Mouse (Mus musculus): ENCODE measurements around the gene Stx5a.
"Not testable (repeated sequence)": the region's sequence is repeated elsewhere in the genome, so short reads cannot be mapped to it uniquely, and the experiment has no call there.

Stx5a gene

GRCm38 (mm10) chr19:8716767-8717475 is 24.3 kb upstream of the Stx5a start:
- DNase-seq = no peak

- DNase-seq = peak; percentile 68
Measured at GRCm38 (mm10) chr19:8718357-8718756, 22.9 kb upstream of the Stx5a start.

- DNase-seq = not testable (repeated sequence)
Measured at GRCm38 (mm10) chr19:8719037-8719436, 22.2 kb upstream of the Stx5a start.

- no peak for DNase-seq
Measured at GRCm38 (mm10) chr19:8721378-8721777, 19.8 kb upstream of the Stx5a start.

GRCm38 (mm10) chr19:8722021-8722420 is 19.2 kb upstream of the Stx5a start:
- no peak for DNase-seq

- DNase-seq = no peak
Measured at GRCm38 (mm10) chr19:8722559-8722906, 18.7 kb upstream of the Stx5a start.

- DNase-seq = peak; percentile 94
Measured at GRCm38 (mm10) chr19:8722907-8723573, 18.2 kb upstream of the Stx5a start, which contains the start of gene Slc3a2. Gene Slc3a2, minus strand, starts transcription at chr19:8723369.

GRCm38 (mm10) chr19:8723574-8724346 is 17.5 kb upstream of the Stx5a start:
- no peak for DNase-seq

- no peak for DNase-seq
Measured at GRCm38 (mm10) chr19:8724392-8724791, 16.8 kb upstream of the Stx5a start.

GRCm38 (mm10) chr19:8725081-8725613 is 16.1 kb upstream of the Stx5a start:
- no peak for DNase-seq

GRCm38 (mm10) chr19:8726609-8727390 is 14.4 kb upstream of the Stx5a start:
- no peak for DNase-seq

GRCm38 (mm10) chr19:8727495-8728114 is 13.6 kb upstream of the Stx5a start:
- DNase-seq = no peak

- not testable (repeated sequence) for DNase-seq
Measured at GRCm38 (mm10) chr19:8728335-8729099, 12.7 kb upstream of the Stx5a start.

- DNase-seq = no peak
Measured at GRCm38 (mm10) chr19:8734334-8734733, 6.9 kb upstream of the Stx5a start.

GRCm38 (mm10) chr19:8735389-8736159 is 5.6 kb upstream of the Stx5a start, which contains the start of gene Wdr74:
Gene Wdr74, plus strand, starts transcription at chr19:8735827.
- peak; percentile 92 for DNase-seq

GRCm38 (mm10) chr19:8736160-8736467 is 5.1 kb upstream of the Stx5a start:
- DNase-seq = no peak

GRCm38 (mm10) chr19:8738911-8739310 is 2.3 kb upstream of the Stx5a start:
- no peak for DNase-seq

GRCm38 (mm10) chr19:8739646-8740045 is 1.6 kb upstream of the Stx5a start:
- DNase-seq = no peak

- DNase-seq = no peak
Measured at GRCm38 (mm10) chr19:8740603-8741002, 610 bp upstream of the Stx5a start, which contains the start of gene 1700092M07Rik. Gene 1700092M07Rik, plus strand, starts transcription at chr19:8740718.

- no peak for DNase-seq
Measured at GRCm38 (mm10) chr19:8742176-8742575, 963 bp downstream of the Stx5a start.

GRCm38 (mm10) chr19:8745382-8745781 is 4.2 kb downstream of the Stx5a start:
- no peak for DNase-seq
